Mouse (Mus musculus): ENCODE data around the gene Ptger3.

Gene Ptger3

DNA sequence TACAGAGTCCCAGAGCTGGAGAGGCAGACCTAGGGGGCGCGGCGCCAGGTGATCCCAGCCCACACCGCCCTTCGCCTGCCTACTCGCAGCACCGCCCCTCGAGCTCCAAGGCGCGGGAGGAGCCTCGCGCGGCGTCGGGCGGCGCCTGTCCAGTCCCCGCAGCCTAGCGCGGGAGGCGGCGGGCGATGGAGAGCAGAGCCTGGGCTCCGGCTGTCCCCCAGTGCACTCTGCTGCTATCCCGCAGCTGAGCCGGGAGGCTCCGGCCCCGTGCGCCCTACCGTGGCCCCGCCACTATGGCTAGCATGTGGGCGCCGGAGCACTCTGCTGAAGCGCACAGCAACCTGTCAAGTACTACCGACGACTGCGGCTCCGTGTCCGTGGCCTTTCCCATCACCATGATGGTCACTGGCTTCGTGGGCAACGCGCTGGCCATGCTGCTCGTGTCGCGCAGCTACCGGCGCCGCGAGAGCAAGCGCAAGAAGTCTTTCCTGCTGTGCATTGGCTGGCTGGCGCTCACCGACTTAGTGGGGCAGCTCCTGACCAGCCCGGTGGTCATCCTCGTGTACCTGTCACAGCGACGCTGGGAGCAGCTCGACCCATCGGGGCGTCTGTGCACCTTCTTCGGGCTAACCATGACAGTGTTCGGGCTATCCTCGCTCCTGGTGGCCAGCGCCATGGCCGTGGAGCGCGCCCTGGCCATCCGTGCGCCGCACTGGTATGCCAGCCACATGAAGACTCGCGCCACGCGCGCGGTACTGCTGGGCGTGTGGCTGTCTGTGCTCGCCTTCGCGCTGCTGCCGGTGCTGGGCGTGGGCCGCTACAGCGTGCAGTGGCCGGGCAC, at the start of gene Ptger3:
Gene Ptger3, plus strand, starts transcription at position 168 of the 841 bp plus-strand sequence.
- peak; percentile 86 for DNase-seq

- no peak for DNase-seq
These were observed 48.7 kb upstream of the Ptger3 start for GRCm38 (mm10) chr3:157517992-157518391.

- DNase-seq: no peak
These were observed 46.3 kb upstream of the Ptger3 start for GRCm38 (mm10) chr3:157520433-157520832.

DNA sequence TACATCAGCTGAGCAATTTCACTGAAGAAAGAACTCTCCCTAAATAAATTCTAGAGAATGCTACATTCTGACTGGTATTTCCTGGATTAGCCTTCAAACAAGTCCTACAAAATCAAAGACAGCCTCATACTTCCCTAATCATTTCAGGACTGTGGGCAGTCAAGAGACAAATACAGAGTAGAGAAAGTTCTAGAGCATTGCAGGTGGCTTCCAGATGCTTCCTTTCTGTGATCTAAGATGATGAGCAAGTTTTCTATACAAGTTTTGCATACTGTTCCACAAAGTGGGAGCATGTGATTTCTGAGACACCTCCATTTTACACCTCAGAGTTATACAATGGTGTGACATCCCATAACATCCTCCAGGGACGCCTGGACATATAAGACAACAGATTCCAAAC, 42.9 kb upstream of the Ptger3 start:
- no peak for DNase-seq

- DNase-seq: no peak
These were observed 35.1 kb upstream of the Ptger3 start for GRCm38 (mm10) chr3:157531585-157531984.

GRCm38 (mm10) chr3:157533964-157534785, 32.5 kb upstream of the Ptger3 start, which contains the start of gene Zranb2:
Gene Zranb2 (plus strand): TSS chr3:157534160.
- DNase-seq: peak; percentile 99

GRCm38 (mm10) chr3:157534786-157535415, 31.8 kb upstream of the Ptger3 start:
- no peak for DNase-seq

- DNase-seq: no peak
These were observed 17.4 kb upstream of the Ptger3 start for GRCm38 (mm10) chr3:157549323-157549722.

- peak; percentile 73 for DNase-seq
These were observed 16.7 kb upstream of the Ptger3 start for GRCm38 (mm10) chr3:157549758-157550600.

DNA sequence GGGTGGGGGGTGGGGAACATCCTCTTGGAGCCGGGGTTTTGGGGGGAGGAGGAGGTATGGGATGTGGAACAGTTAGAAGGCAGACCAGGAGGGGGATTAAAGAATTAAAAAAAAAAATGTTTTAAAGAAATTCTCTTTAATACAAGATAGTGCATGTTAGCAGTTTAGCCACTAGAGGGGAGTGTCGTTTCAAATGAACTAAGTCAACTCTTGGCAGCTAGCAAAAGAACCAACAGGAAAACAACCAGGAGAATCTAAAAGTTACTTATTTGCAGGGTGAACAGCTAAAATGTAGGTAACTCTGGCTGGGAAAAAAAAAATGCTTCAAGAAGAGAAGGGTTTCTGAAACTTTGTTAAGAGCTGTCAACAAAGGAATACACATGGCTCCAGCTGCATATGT, 1.5 kb upstream of the Ptger3 start:
- no peak for DNase-seq

DNA sequence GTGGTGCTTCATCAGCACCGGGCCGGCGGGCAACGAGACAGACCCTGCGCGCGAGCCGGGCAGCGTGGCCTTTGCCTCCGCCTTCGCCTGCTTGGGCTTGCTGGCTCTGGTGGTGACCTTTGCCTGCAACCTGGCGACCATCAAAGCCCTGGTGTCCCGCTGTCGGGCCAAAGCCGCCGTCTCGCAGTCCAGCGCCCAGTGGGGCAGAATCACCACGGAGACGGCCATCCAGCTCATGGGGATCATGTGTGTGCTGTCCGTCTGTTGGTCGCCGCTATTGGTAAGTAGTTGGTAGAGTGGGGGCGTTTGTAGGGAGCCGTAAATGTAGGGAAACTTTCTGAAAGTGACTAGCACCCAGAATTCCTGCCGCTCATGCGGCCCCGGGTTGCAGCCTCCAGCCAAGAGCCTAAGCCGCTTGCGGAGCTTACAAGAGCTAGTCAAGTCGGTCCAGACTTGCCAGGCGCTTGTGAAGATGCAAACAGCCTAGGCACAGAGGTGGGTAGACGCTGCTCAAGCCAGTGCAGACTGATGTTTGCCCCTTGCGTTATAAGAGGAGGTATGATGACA, 957 bp downstream of the Ptger3 start:
- peak; percentile 88 for DNase-seq

- DNase-seq: no peak
These were observed 5.3 kb downstream of the Ptger3 start for GRCm38 (mm10) chr3:157572011-157572410.

- no peak for DNase-seq
These were observed 9.0 kb downstream of the Ptger3 start for GRCm38 (mm10) chr3:157575441-157576342.

DNA sequence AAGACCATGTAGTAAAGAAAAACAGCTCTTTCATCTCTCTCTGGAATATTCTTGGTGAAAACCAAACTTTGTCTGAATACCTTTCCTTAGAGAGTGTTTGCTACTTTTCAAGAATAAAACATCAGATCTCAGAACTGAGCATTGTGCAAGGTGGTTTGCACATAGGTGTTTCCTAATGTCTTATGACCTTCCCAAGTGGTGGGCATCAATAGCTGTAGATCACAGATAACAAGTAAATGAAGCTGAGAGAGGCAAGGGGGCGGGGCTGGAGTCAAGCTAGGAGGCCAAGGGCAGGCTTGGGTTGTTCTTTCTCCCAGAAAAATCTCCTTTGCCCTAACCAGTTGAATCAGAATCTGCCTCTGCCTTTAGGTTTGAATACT, 9.6 kb downstream of the Ptger3 start:
- no peak for DNase-seq

DNA sequence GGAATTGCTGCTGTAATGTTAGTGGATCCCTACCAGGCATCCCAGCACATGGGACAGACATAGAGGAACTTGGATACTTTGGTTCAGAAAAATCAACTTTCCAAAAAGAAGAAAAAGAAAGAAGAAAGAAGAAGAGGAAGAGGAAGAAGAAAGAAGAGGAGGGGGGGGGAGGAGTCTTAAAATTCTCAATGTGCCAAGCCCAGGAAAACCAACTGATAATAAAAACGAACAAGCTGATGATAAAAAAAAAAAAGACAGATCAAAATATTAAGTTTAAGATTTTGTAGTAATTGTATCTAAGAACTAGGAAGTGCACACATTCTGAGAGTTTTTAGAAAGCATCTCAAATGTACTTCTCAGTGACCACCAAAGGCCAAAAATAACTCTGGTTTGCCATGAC, 10.2 kb downstream of the Ptger3 start:
- no peak for DNase-seq

DNA sequence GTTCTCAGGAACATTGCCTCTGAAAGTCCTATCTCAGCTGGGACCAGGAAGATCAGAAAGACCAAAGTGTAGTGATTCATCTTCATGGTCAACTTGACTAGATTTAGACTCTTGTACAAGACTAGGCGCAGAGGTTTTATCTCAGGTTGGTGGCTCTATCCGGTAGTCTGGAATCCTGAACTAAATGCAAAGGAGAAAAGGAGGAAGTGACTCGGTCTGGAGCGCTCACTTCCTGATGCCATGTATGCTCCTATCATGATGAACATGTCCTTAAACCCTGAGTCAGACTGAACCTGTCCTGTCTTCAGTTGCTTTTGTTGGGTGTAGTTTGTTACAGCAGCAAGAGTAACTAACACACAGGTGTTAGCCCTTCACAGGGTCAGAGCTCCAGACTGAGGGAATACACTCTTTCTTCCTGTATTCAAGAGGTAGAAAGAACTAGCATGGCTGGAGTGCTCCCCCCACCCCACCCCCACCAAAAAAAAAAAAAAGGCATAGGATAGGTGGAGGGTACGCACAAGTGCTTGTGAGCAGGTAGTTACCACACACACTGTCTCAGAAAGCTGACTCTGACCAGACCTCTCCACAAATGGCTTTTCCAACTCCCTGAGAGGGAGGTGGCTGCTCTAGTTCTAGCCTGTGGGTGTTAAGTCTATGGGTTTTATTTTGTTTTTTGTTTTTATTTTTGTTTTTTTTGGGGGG, 11.9 kb downstream of the Ptger3 start:
- DNase-seq: no peak

- no peak for DNase-seq
These were observed 12.7 kb downstream of the Ptger3 start for GRCm38 (mm10) chr3:157579376-157579775.

GRCm38 (mm10) chr3:157580299-157580698, 13.6 kb downstream of the Ptger3 start:
- DNase-seq: no peak

DNA sequence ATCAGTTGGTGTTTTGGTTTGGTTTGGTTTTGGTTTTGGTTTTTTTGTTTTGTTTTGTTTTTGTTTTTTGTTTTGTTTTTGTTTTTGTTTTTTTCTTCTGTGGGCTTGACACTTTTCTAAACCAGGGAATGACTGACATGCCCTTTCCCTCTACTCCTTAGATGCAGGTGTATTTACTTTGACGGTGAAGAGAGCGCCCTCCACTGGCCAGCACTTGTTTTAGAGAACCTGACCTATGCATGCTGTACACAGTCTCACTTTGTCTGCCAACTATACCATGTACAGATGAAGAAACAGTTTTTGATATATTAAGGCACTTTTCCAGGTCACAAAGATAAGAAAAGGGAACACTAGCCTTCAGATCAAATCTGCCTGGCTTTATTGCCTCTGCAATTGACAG, 15.1 kb downstream of the Ptger3 start:
- DNase-seq: no peak

Data from heart, adult 11 months (tissue).